Mouse (Mus musculus) left cerebral cortex, postnatal 25 days (tissue): ENCODE data around the gene Gm7534. TPM values are rescaled to one million over a fixed set of nuclear protein-coding genes. Genes with fewer than 3 reads are reported as not detected.
"Not testable (repeated sequence)": the region's sequence is repeated elsewhere in the genome, so short reads cannot be mapped to it uniquely, and the experiment has no call there.

ENCODE experiments used
- DNase-seq, 2 experiments: peaks; one replicate each; pipeline ENCODE4 v3.0.0; 2022; ENCODE audit warnings: low spot score in 2 of 2, mixed read lengths in 1 of 2
- intact Hi-C: fragments of 180-260 bp; cut with DNase I; formaldehyde crosslinking; loops from one replicate; pipeline ENCODE4 v1.15.1; 2025
- total RNA-seq, 2 experiments: library from RNA; stranded (reverse); gene quantifications; 2 replicates each; pipeline ENCODE4 v1.2.3; 2021

Gene Gm7534
- total RNA-seq, 2 experiments from 2014 or later: not detected

DNA sequence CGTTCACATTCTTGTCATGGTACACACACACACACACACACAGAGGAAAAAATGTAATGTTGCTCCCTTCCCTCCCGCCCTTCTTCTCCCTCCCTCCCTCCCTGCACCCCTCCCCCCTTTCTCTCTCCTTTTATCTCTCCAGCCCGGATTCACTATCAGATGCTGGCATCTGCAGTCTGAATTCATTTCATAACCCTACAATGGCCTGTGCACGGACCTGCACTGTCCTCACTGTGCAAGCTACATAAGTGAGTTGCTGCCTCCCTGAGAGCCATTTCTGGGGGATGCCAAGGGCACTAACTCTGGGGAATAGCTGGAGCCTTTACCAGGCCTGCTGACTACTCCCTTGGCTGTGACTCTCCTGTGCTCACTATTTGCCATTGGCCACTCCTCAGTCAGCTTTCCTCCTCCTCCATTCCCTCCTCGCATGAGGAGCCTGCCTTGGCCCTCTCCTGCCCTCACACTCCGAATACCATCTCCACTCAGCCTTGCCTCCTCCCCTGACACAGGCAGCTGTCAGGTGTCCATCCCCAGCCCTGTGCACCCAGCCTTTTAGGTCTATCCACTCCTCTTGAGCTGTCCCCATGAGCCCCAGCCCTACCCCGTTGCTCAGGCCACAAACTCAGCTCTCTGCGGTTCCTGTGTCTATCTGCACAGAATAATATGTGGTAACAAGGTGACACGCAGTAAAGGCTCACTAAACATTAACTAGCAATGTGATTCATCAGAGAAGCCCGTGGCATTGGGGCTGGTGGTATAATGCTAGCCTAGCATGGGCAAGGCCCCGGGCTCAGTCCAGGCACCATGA, 20.2 kb upstream of the Gm7534 start:
- DNase-seq: no peak
- intact Hi-C loops: no loop called here

DNA sequence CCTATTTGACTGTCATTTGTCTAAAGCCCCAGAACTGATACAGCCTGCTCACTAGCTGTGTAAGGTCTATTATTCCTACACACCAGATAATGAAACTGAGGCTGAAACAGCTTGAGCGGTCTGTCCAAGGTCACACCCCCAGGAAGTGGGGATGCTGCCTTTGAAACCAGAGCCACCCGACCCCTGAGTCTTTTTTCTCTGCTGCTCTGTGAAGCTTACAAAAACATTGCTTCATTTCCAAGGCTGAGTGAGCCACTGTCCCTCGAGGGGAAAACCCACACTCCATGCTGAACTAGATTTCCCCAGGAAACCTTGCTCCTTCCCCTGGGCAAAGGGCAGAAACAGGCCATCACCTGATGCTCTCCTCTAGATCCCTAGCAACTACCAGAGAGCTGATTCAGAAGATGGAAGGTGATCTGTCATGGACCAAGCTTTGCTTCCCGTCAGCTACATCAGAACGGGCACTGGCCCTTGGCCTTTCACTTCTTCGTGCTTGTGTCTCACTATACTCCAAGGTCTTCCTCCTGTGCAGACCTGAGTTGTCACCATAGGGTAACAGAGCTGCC, 3.8 kb upstream of the Gm7534 start:
- intact Hi-C loops: no loop called here
- no peak for DNase-seq

DNA sequence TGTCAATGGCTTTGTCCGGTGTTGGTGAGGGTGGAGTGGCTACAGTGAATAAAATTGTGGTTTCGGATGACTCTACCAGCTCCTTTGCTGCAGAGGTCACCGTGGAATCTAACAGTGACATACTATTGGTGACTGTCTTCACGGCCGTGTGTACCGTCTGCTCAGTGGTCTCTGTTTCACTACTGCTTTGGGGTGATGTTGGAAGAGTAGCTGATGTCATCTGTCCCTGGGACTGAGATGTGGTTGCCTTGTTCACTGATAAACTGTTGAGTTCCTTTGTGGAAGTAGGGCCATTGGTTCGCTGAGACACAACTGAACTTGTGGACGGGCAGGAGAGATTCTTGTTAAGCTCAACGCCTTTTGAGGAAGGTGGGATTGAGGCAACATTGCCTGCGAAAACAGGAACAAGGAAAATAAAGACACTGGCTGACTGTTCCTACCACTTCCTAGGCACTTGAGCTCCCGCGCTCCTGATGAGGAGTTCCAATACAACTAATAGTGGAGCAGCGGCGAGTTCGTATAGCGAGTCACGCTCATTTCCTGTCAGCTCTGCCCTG, 614 bp upstream of the Gm7534 start:
- DNase-seq: no peak

DNA sequence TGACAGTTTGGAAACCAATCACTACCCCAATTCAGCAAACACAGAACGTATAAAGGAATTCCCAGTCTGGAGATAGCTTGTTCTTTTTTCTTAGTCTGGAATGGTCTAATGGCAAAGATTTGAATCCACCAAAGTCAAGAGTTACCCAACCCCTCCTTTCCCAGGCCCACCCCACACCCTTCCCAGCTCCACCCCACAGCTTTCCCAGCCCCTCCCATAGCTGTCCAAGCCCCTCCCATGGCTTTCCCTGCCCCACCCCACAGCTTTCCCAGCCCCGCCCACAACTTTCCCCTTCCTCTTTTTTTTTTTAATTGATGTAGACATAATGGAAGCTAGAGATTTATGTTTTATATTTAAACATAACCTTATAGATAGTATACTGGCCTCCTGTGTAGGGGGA, 3.4 kb downstream of the Gm7534 start:
- DNase-seq: no peak
- intact Hi-C loops: loop anchor here (5.0 kb wide), 1 partner anchor 33 kb away; no protein-coding TSS in a partner anchor

More for the DNA sequence above, 614 bp upstream of the Gm7534 start:
- intact Hi-C loops: no loop called here

DNA sequence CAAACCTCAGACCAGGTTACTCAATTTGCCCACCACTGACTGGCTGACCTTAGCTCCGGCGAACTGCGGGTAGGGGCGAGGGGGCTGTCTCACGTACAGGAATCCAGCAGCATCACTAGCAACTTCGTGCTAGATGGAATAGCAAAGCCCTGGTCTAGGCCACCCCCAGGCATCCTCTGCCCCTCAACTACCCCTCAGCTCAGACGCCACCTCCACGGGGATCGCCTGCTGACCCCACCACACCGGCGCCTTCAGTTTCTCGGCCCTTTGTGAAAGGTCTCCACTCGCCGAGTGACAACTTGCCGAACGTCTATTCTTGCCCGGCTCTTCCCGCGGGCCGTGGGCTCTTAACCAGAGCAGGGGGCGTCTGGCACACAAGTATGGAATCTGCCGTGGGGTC, 16.5 kb downstream of the Gm7534 start:
- intact Hi-C loops: loop anchor here (2.0 kb wide), 1 partner anchor 59 kb away; the partner anchor contains the start of gene Zfp593
- no peak for DNase-seq

DNA sequence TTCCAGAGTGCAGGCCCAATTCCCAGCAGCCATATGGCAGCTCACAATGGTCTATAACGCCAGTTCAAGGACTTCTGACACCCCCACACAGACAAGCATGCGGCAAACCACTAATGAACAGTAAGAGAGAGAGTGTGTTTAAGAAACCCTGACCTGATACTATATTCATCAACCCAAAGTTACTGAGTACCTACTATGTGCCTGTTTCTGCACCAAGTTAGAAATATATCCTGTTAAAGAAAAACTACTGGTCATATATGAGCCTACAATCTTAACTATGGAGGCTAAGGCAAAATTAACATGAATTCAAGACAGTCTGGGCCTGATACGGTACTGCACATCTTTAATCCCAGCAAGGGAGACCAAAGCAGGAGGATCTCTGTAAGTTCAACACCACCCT, 17.2 kb downstream of the Gm7534 start:
- DNase-seq: no peak

DNA sequence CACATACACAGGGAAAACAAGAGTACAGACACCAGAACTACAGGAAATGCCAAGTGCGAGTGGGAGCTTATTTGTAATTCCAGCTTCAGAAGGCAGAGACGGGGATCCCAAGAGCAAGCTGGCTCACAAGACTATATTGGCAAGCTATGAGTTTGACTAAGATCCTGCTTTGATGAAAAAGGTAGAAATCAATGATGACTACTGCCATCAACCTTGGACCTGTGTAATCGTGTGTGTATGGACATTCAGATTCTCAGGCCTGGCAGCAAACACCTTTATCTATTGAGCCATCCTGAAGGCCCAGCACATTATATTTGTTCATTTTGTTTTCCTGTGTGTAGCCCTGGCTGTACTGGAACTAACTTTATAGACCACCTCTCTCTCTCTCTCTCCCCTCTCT, 19.1 kb downstream of the Gm7534 start:
- intact Hi-C loops: no loop called here
- DNase-seq: no peak

More for the DNA sequence above, 17.2 kb downstream of the Gm7534 start:
- intact Hi-C loops: no loop called here

DNA sequence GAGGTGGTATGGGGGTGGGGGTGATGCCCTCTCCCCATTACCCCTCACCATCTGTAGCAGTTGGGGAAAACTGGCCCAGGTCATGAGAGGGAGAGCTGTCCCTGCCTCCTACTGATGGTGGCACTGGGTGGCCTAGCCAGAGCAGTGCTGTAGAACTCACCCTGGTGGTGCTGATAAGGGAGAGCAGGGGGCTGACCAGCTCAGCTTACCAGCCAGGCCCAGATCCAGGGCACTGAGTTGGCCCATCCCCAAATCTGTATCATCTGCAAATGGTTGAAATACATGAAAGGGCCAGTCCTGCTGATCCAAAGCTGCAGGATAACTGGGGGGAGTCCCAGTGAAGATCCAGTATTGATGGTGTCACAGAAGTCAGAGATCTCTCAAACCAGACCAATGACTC, 21.0 kb downstream of the Gm7534 start:
- no peak for DNase-seq
- intact Hi-C loops: no loop called here

DNA sequence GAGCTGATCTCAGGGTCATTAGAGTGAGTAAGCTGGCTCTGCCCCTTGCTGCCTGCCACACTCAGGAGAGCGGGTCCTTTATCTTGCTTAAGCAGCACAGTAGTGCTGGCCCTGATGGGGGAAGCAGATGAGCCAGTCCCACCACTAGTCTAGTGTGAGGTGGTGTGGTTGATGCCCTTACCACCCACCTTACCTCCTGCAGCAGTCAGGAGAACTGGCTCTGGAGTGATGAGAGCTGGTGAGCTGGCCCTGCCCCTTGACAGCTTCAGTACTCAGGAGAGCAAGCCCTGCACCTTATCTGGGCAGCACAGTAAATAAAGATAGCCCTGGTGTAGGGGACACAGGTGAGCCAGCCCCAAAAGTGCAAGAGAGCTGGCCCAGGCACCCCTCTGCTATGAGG, 21.7 kb downstream of the Gm7534 start:
- DNase-seq: no peak
- intact Hi-C loops: no loop called here

DNA sequence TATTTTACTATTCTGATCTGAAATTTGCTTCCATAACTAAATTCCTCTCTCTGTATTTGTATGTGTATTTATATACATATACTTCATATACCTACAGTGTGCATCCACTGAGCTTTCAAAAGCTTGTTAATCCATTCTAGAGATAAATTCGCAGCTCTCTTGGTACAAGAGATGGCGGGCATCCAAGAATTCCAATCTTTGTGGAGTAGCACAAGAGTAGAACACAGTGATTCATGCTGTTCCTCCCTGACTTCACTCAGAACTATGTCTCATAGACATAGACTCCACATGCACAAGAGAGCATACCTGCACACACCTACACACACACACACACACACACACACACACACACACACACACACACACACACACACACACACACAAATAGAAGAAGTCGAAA, 30.4 kb downstream of the Gm7534 start:
- DNase-seq: peak; percentile 35 to 68
- intact Hi-C loops: no loop called here

DNA sequence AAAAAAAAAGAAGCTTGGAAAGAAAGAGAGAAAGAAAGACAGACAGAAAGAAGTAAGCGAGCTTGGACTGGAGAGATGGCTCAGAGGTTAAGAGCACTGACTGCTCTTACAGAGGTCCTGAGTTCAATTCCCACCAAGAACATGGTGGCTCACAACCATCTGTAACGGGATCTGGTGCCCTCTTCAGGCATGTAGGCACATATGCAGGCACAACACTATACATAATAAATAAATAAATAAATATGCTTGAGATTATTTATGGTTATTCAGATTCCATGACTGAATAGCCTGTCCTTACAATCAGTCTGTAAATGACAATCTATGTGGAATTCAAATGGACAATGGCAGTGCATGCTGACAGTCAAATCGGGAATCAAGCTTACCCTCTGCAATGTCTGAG, 35.9 kb downstream of the Gm7534 start:
- no peak for DNase-seq
- intact Hi-C loops: no loop called here

DNA sequence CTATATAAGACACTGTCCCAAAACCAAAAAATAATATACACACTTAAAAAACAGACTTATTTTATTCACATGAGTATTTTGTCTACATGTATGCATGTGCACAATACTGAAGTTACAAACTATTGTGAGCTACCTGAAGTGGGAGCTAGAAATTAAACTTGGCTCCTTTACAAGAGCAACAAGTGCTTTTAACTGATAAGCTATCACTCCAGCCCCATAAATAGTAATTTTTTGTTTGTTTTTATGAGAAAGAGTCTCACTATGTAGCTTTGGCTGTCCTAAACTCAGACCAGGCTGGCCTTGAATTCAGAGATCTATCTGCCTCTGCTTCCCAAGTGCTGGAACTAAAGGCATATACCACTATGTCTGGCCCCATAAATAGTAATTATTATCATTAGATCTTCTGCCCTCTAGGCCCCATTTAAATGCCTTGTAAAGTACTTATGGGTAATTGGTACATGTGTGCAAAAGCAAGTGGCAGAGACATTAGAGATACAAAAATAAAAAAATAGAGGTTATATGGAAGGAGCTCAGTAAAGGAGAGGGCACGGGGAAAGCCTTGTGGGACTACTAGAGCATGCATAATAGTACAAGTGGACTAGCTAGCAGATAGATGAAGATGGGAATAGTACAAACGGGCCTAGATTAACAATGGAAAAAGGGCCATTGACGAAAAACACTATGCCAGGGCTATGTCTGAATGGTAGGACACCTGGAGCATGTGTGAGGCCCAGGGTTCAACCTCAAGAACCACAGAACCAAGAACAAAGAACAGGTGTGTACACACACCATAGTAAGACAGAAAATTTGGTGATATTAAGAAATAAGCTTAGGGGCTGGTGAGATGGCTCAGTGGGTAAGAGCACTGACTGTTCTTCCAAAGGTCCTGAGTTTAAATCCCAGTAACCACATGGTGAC, 37.0 kb downstream of the Gm7534 start:
- no peak for DNase-seq

DNA sequence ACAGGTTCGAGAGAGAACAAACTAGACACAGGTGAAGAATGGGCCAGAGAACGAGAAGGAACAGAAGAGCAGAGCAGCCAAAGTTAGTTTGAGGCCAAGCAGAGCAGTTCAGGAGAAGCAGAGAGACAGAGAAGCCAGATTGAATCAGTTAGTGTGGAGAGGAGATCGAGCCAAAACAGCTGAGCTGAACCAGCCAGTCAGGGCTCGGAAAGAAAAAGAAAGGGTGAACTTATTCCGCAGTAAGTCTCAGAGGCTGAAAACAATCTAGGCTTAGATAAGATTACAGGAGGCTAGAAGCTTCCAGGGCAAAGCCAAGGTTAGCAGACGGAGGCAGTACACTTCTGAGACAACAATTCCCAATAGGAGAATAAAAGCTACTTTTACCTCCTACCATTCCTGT, 37.8 kb downstream of the Gm7534 start:
- no peak for DNase-seq
- intact Hi-C loops: no loop called here

More for the DNA sequence above, 37.0 kb downstream of the Gm7534 start:
- intact Hi-C loops: no loop called here

DNA sequence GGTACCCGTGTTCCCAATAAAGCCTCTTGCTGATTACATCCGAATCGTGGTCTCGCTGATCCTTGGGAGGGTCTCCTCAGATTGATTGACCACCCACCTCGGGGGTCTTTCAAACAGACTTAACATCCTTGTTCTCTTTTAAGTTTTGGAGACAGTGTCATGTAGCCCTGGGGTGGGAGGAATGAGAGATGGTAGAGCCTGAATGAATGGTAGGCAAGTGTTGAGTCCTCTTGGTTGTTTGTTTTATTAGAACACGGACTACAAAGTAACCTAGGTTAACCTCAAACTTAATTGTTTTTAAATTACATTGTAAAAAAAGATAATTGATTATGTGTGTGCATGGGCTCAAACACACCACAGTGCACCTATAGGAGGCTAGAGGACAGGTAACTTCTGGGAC, 38.2 kb downstream of the Gm7534 start:
- intact Hi-C loops: no loop called here
- no peak for DNase-seq

DNA sequence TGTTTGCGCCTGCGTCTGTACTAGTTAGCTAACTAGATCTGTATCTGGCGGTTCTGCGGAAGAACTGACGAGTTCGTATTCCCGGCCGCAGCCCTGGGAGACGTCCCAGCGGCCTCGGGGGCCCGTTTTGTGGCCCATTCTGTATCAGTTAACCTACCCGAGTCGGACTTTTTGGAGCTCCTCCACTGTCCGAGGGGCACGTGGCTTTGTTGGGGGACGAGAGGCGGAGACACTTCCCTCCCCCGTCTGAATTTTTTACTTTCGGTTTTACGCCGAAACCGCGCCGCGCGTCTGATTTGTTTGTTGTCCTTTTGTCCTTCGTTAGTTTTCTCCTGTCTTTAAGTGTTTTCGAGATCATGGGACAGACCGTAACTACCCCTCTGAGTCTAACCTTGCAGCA, 42.7 kb downstream of the Gm7534 start:
- DNase-seq: peak in 1 of 2 experiments; percentile 21
- intact Hi-C loops: not testable (repeated sequence)

DNA sequence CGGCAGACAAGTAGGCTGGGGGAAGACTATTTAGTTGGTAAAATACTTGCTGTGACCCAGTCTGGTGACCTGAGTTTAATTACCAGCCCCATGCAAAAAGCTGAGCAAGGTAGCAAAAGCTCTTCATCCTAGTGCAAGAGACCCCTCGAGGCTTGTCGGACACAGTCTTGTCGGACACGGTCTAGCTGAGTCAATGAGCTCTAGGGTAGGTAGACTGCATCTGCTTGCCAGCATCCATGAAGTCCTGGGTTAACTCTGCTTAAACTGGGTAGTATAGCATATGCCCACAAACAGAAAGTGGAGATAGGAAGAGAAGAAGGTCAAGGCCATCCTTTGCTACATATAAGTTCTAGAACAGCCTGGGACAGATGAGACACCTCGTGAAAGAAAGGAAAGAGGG, 44.0 kb downstream of the Gm7534 start:
- DNase-seq: no peak
- intact Hi-C loops: no loop called here

DNA sequence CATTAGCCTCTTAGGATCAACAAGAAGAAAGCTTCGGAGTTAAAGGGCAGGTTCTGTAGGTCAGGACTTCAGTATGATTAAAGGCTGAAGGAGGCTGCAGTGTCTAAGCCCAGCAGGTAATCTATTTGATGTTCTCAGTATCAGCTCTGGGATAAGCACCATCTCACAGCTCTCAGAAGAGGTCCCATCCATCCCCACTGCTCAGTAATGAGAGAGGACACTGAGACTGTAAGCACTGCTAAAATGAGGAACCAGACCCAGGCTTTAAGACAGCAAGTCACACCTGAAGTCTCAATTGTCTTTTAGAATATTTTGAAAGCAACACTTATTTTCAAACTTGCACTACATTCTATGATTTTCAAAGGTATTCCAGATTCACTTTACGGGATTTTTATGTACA, 45.2 kb downstream of the Gm7534 start:
- DNase-seq: no peak
- intact Hi-C loops: no loop called here

DNA sequence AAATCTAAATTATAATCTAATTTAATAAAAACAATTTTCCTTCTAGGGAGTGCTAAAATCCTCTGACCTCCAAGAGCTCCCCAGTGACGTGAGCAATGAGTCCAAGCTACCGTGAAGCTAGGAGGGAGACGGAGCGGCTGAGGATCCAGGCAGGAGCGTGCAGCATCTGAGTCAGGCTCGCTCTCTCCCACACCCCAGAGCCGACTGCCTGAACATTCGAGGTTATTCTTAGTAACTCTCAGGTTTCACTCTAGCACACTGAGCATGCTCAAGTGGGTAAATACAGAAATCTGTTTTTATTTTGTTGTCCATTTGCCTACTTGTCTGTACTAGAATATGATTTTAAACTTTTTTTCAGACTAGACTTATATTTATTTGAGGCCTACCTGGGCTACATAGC, 46.1 kb downstream of the Gm7534 start:
- peak; percentile 58 to 86 for DNase-seq
- intact Hi-C loops: no loop called here

DNA sequence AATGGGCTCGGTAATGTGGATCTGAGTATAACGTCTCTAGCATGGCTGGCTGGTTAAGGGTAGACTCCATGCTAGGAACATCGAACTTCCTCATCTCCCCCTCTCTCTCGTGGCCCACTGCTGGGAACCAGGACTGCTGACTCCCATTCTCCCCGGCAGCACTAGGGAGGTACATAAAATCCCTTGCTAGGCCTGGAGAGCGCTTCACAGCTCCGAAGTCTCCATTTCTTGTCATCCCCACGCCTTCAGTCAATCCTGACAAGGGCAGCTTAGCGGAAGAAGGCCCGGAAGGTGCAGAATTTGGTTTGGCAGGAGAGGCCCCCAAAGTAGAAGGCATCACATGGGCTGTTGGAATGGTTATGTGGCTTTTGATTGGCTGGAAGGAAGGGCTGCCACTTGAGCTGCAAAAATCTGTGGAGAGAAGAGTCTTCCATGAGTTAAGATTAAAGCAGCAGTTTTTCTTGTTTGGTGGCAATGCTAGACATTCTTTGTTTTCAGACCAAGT, 46.8 kb downstream of the Gm7534 start:
- intact Hi-C loops: no loop called here
- DNase-seq: no peak

DNA sequence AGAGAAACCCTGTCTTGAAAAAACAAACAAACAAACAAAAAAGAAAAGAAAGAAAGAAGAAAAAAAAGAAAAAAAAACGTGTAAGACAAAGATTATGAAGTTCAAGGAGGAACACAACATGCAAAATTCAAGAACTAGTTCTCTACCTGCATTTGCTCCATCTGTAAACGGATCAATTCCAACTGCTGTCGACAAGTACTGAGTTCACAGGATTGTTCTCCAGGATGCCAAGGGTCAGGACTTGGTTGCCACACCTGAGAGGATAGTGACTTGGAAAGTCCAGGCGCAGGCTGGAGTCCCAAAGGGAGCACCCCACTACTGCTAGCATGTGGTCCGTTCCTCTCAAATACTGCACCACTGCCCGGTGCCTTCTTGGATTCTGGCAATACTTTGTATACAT, 47.3 kb downstream of the Gm7534 start:
- DNase-seq: no peak
- intact Hi-C loops: no loop called here
